Mouse (Mus musculus): ENCODE measurements around the gene Rbl2.
A peak's percentile ranks its signal among the peaks of the same experiment; 100 is the strongest.

The Rbl2 gene

GRCm38 (mm10) chr8:91069834-91070233 lies at the start of gene Rbl2:
Rbl2 (plus strand) TSS chr8:91070057.
- peak; percentile 94 for DNase-seq (ENCODE audit: low spot score)

DNA sequence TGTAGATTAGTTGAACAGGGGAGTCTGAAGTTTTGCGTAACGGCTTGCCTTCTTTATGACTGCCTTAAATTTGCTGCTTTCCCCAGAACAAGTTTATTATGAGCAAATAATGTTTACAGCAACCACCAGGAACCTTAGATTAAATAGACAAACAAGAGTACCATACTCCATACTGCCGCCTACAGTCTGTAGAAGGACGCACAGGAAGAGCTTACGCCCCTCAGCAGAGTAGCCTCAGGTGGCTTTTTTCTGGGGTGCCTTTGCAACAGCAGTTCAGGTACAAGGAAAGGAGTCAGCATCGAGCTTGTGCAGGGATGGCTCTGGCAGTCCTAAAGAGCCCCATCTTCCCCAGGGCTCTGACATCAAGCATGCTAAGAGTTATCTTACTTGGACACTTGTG lies 35.4 kb upstream of the Rbl2 start:
- no peak for DNase-seq (ENCODE audit: low spot score)

- DNase-seq (ENCODE audit: low spot score) = no peak
Observed at GRCm38 (mm10) chr8:91036905-91037304, 33.0 kb upstream of the Rbl2 start.

GRCm38 (mm10) chr8:91038637-91039036 lies 31.2 kb upstream of the Rbl2 start:
- no peak for DNase-seq (ENCODE audit: low spot score)

DNA sequence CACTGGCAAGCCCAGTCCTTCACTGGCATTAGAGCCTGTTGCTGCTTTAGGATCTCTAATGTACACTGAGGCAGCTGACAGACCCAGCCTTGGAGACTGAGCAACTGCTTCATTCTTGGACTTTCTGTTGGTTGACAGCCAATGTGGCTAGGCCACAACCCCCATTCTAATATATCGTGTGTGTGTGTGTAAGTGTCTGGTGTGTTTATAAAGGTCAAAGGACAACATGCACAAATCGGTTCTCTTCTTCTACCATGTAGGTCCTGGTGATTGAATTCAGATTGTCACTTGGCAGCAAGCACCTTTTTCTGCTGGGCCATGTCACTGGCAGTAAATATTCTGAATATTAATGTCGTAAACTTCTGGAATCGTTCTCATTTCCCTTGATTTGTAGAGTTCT lies 23.5 kb upstream of the Rbl2 start:
- DNase-seq (ENCODE audit: low spot score) = no peak

DNA sequence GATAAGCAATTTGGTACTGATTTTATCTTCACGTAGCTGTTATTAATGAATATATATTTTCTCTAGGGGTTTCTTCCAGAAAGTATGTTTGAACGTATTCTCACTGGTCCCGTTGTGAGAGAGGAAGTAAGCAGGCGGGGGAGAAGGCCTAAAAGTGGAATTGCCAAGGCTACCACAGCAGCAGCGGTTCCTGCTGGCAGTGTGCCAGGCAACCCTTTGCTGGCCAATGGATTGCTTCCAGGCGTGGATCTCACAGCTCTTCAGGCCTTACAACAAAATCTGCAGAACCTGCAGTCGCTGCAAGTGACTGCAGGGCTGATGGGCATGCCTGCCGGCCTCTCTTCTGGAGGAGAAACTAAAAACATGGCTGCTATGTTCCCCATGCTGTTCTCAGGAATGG lies 18.8 kb upstream of the Rbl2 start:
- peak; percentile 63 for DNase-seq (ENCODE audit: low spot score)

DNA sequence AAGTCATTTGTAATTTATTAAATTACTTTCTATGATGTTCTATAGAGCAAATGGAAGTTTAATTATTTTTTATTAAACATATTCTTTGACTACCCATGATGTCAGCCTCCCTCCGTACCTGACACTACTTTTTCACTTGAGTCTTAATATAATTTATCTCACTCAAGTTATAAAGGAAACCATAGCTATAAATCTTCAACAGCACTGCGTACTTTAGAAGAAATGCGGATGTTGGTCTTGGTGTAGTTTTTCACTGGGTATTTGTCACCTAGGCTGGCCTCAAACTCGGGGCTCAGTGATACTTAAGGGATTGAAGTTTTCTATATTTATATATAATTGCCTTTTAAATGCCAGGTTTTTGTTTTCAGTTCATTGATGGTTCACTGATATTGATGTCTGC lies 15.4 kb upstream of the Rbl2 start:
- no peak for DNase-seq (ENCODE audit: low spot score)

GRCm38 (mm10) chr8:91056848-91057247 lies 13.0 kb upstream of the Rbl2 start:
- DNase-seq (ENCODE audit: low spot score) = no peak

DNA sequence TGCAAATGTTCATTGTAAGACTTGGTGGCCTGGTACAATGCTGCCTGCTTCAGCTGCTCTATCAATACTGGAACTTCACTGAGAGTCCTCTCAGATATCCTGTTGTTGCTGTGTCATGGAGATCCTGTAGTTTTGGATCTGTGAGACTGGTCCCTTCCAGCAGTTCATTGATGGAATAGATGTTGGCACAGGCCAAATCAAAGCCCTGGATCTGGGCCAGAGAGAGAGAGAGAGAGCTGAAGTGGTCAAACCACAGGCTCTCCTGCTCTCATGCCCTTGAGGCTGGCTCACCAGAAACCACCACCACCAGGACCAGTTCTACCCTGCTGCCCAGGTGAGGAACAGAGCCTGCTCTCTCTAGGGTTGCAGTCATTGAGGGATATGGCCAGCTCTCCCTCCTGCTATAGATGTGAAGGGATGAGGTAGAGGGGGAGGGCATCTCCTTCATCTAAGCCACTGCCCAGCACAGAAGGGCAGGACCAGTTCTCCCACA lies 10.7 kb upstream of the Rbl2 start:
- DNase-seq (ENCODE audit: low spot score) = no peak

- DNase-seq (ENCODE audit: low spot score) = peak; percentile 22
Observed at GRCm38 (mm10) chr8:91059884-91060510, 9.9 kb upstream of the Rbl2 start.

DNA sequence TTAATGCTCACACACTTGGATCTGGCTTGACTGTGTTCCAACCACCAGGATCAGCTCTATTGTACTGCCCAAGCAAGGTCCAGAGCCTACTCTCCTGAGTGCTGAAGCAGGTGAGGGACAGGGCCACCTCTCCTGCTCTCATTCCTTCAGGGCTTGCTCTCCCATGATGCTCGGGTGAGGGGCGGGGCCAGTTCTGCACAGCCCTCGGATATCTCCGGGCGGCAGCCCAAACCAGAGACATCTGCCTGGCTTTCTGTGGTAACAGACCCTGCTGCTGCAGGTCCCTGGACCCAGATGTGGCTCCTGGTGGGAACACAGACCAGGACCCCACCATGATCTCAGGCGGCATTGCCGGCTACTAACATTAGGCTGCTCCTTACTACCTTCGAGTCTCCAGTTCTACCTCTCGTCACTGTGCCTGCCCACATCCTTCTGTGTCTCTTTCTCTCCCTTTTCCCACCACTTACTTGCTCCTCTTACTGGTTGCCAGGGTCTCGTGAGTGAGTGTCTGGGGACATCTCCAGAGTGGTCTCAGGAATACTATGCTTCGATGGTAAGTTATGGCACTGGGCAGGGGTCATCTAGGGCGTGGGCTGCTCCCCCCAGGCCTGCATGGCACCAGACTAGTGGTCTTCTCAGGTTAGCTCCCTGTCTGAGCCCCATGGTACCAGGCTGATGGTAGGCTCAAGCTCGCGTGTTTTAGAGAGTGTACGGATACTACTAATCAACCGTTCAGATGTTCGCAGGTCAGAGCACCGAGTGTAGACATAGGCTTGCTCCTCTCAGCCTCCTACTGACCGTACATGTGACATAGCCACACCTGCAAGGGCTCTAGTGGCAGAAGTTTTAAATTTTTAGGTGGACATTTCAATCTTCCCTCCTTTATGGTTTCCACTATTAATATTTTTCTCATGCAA lies 9.0 kb upstream of the Rbl2 start:
- DNase-seq (ENCODE audit: low spot score) = no peak

- no peak for DNase-seq (ENCODE audit: low spot score)
Observed at GRCm38 (mm10) chr8:91065179-91065578, 4.7 kb upstream of the Rbl2 start.

- no peak for DNase-seq (ENCODE audit: low spot score)
Observed at GRCm38 (mm10) chr8:91069407-91069806, 450 bp upstream of the Rbl2 start.

DNA sequence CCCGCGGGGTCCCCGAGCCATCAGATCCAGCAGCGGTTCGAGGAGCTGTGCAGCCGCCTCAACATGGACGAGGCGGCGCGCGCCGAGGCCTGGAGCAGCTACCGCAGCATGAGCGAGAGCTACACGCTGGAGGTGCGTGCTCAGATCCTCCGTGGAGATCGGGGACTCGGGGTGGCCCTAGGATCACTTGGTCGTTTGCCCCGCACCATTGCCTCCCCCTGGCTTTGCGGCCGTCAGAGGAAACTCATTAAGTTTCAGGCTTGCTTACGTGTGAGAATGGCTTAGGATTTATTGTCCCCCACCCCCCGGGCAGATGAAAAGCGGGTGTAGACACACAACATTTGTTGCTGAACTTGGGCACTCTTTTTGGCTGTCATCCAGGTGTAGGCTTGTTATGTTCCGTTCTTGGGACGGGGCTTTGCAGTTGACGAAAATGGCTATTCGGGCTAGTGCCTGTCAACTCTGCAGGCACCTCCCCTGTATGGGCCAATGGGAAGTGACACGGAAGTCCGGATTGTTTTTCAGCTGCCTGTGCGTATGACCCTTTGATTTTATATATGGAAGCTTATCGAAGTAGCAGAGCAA lies 510 bp downstream of the Rbl2 start:
- peak; percentile 98 for DNase-seq (ENCODE audit: low spot score)

DNA sequence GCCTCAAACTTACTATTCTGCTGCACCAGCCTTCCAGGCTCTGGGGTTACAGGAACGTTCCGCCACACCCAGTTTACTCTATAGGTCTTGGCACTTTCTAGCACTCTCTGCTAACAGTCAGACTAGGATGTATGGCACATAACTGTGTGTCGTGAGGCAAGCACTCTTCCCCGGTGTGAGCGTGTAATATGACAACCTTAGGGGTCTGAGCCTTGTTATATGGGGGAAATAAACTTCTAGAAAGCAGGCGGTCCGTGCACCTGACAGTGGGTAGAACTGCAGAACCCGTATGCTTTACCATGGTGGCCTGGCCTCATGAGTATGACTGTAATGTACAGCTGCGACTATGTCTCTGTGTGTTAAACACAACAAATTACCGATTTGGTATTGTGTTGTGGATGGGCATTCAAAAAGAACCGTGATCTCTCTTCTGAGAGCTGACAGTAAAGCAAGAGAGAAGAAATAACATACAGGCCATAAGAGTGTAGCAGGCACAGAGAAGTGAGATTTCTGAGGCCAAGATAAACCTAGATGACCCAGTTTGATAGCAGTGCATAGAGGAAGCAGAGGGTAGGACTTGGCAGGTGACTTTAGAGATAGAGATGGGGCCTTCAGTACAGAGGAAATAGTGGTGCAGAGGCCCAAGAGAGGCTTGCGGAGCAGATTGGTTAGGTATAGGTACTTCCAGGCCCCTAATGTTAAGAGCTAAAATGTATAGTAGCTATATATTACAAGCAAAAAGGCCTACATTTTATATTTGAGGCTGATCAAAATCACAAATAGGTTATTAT lies 7.4 kb downstream of the Rbl2 start:
- no peak for DNase-seq (ENCODE audit: low spot score)

- DNase-seq (ENCODE audit: low spot score) = peak; percentile 15
Observed at GRCm38 (mm10) chr8:91079678-91080077, 9.8 kb downstream of the Rbl2 start.

DNA sequence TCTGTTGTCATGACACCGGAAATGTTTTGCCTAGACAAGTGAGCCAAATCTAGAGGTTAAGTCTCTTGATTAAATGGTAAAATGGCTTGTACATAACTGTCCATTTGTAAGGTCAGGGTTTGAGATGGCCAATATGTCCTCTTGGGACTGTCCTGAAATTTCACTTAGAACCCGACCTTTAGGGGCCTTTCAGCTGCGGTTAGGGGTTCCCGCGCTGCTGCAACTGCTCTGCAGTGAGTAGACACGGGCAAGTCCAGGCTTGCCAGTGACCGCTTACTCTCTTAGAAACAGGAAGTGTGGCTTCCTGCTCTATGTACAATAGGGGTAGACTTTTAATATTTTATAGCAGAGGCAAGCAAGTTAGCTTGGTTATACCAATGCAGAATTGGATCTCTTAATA lies 12.1 kb downstream of the Rbl2 start:
- DNase-seq (ENCODE audit: low spot score) = no peak

GRCm38 (mm10) chr8:91082428-91082827 lies 12.6 kb downstream of the Rbl2 start:
- DNase-seq (ENCODE audit: low spot score) = no peak

DNA sequence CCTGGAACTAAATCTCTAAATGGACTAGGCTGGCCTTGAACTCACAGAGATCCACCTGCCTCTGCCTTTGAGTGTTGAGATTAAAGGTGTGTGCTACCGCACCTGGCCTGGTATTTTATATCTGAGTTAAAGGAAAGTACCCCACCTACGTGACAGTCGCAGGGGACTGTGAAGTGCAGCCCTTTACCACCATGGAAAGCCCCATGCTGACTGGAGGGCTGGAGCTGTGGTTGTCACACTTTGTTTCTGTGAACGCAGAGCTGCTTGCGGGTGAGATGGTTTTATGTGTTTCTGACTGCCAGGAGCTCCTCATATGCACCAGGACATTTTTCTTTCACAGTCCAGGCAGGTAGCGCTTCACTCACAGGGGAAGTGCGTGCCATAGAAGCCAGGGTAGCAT lies 18.6 kb downstream of the Rbl2 start:
- no peak for DNase-seq (ENCODE audit: low spot score)

DNA sequence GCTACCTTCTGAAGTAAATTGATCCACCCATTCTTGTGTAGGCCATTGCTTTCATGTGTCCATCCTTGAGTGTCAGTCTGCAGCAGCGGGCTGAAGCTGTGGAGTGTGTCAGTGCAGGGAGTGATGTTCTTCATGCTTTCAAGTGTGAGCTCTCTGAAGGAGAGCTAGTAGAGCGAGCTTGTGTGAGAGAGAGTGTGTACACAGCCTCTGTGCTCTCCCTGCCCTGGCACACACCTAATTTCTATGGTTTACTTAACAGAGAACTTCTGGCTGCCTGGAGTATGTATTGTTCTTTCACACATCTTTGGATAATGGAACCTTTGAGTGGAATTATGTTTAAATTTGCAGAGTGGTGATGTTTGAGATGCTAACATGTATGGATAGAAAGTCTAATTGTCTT lies 19.7 kb downstream of the Rbl2 start:
- no peak for DNase-seq (ENCODE audit: low spot score)

- no peak for DNase-seq (ENCODE audit: low spot score)
Observed at GRCm38 (mm10) chr8:91094135-91094534, 24.3 kb downstream of the Rbl2 start.

GRCm38 (mm10) chr8:91098106-91098505 lies 28.2 kb downstream of the Rbl2 start:
- DNase-seq (ENCODE audit: low spot score) = no peak

Data from adipocyte (in vitro differentiated cells).